Mouse (Mus musculus): ENCODE measurements around the gene V1ra8. TPM values are rescaled to one million over a fixed set of nuclear protein-coding genes. Genes with fewer than 3 reads are reported as not detected.
"Not testable (repeated sequence)": the region's sequence is repeated elsewhere in the genome, so short reads cannot be mapped to it uniquely, and the experiment has no call there.

Gene V1ra8
- polyA plus RNA-seq (2017; shearing (Covaris generic)) = not detected

DNA sequence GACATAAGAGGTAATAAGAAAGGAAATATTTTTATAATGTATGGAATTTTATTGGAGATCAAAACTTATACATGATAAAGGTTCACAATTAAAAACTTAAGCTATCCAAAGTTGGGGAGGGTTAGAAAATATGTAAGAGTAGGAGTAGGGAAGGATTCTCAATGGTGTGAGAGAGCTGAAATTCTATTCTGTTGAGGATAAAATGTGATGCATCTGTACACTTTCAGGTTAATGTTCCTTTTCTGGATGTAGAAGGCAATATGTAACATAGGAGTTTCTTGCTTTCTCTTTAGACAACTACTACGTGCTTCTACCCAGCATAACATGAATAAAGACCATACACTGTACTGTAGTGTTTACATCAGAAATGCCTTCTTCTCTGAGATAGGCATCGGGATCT, at the start of gene V1ra8:
TSS of gene V1ra8 (plus strand) at position 301 of the 400 bp plus-strand sequence.
- not testable (repeated sequence) for ATAC-seq

DNA sequence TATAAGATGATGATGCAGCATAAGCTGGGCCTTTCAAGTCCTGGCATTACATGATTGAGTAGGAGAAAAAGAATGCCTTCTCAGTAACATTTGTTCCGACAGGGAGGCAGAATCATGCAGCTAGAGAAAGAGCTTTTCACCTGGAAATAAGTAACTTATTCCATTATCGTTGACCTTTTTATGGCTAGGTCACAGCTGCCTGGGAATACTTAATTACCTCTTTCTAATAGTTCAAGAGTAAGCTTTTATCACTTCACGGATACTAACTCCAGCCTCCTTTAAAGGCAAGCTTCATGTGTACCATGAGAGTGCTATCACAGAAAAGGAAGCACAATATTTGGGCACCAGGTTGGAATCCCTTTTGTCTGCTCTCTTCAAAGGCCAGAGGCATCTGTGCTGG, 42.5 kb upstream of the V1ra8 start:
- ATAC-seq = no peak

- ATAC-seq = no peak
Measured at GRCm38 (mm10) chr6:90174508-90174907, 28.1 kb upstream of the V1ra8 start, which contains the start of gene Vmn1r52. TSS of gene Vmn1r52 (plus strand) at chr6:90174808.

- ATAC-seq = no peak
Measured at GRCm38 (mm10) chr6:90224338-90224737, 21.7 kb downstream of the V1ra8 start, which contains the start of gene Vmn1r53. TSS of gene Vmn1r53 (minus strand) at chr6:90224438.

- ATAC-seq = not testable (repeated sequence)
Measured at GRCm38 (mm10) chr6:90232114-90232513, 29.5 kb downstream of the V1ra8 start.

DNA sequence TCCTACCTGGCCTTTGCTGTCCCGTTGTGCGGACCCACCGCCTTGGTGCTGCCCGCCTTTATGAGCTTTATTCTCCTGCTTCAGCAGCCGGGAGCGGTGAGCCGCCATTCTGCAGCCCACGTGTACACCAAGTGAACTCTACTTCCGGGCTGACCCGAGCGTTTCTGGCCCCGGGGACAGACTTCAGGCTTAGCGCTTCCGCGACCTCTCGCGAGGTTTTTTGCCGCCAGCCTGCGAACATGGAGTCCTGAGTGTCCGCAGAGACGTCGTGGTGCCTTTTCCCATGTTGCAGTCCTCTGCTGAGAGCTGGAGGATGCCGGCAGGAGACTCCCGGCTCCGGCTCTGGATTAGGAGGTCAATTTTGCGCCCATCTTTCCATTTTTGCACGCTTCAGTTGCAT, 30.1 kb downstream of the V1ra8 start:
- no peak for ATAC-seq

- no peak for ATAC-seq
Measured at GRCm38 (mm10) chr6:90244019-90244418, 41.4 kb downstream of the V1ra8 start.

- no peak for ATAC-seq
Measured at GRCm38 (mm10) chr6:90246000-90246399, 43.4 kb downstream of the V1ra8 start, which contains the start of gene Vmn1r54. TSS of gene Vmn1r54 (plus strand) at chr6:90246300.

Other genes with a start within 250 kb of the V1ra8 start
- gene Vmn1r46, start 233.5 kb upstream of the V1ra8 start, polyA plus RNA-seq (2017; shearing (Covaris generic)) = under 1 TPM in 1 of 2 experiments, not detected in 1; 0.04 TPM
- not detected for gene Vmn1r47, start 186.6 kb upstream of the V1ra8 start, polyA plus RNA-seq (2017; shearing (Covaris generic))
- not detected for gene Vmn1r48, start 166.0 kb upstream of the V1ra8 start, polyA plus RNA-seq (2017; shearing (Covaris generic))
- not detected for gene Vmn1r49, start 124.3 kb upstream of the V1ra8 start, polyA plus RNA-seq (2017; shearing (Covaris generic))
- not detected for gene Vmn1r50, start 101.4 kb upstream of the V1ra8 start, polyA plus RNA-seq (2017; shearing (Covaris generic))
- gene Vmn1r51, start 80.2 kb upstream of the V1ra8 start, polyA plus RNA-seq (2017; shearing (Covaris generic)) = not detected
- gene Vmn1r52, start 28.0 kb upstream of the V1ra8 start, polyA plus RNA-seq (2017; shearing (Covaris generic)) = not detected
- gene Vmn1r53, start 21.6 kb downstream of the V1ra8 start, polyA plus RNA-seq (2017; shearing (Covaris generic)) = not detected
- gene Vmn1r54, start 43.5 kb downstream of the V1ra8 start, polyA plus RNA-seq (2017; shearing (Covaris generic)) = not detected
- not detected for gene BC048671, start 98.4 kb downstream of the V1ra8 start, polyA plus RNA-seq (2017; shearing (Covaris generic))
- not detected for gene Chst13, start 122.4 kb downstream of the V1ra8 start, polyA plus RNA-seq (2017; shearing (Covaris generic))
- gene Uroc1, start 130.5 kb downstream of the V1ra8 start, polyA plus RNA-seq (2017; shearing (Covaris generic)) = not detected
- gene Zxdc, start 166.7 kb downstream of the V1ra8 start, polyA plus RNA-seq (2017; shearing (Covaris generic)) = 1 to 10 TPM; 5.9 to 6.8 TPM
- gene Cfap100, start 226.0 kb downstream of the V1ra8 start, polyA plus RNA-seq (2017; shearing (Covaris generic)) = not detected

Measured in CD4-positive, CD25-positive, alpha-beta regulatory T cell, adult 4 months (primary cell).